Mouse (Mus musculus): ENCODE data around the gene Gpr1. TPM values are rescaled to one million over a fixed set of nuclear protein-coding genes. Genes with fewer than 3 reads are reported as not detected.

The Gpr1 gene
- polyA plus RNA-seq (2014; fragmentation: Illumina TruSeq; extraction: RNeasy Lipid Tissue Mini Kit (QIAGEN cat#74804); ENCODE audit: low read depth, low replicate concordance): not detected

GRCm38 (mm10) chr1:63214271-63214558 lies at the start of gene Gpr1:
Gene Gpr1, minus strand, starts transcription at chr1:63214543.

GRCm38 (mm10) chr1:63176604-63177421 lies 37.5 kb downstream of the Gpr1 start, which contains the start of the genes Eef1b2 and Ndufs1:
Gene Eef1b2, plus strand, starts transcription at chr1:63176825.
Gene Ndufs1, minus strand, starts transcription at chr1:63176833.

Other genes with a start within 250 kb of the Gpr1 start
- 6.1 TPM for gene Ino80d, start 99.9 kb downstream of the Gpr1 start, polyA plus RNA-seq (2014; fragmentation: Illumina TruSeq; extraction: RNeasy Lipid Tissue Mini Kit (QIAGEN cat#74804); ENCODE audit: low read depth, low replicate concordance)
- gene Eef1b2, start 37.7 kb downstream of the Gpr1 start, polyA plus RNA-seq (2014; fragmentation: Illumina TruSeq; extraction: RNeasy Lipid Tissue Mini Kit (QIAGEN cat#74804); ENCODE audit: low read depth, low replicate concordance): 385 TPM
- 180 TPM for gene Ndufs1, start 37.7 kb downstream of the Gpr1 start, polyA plus RNA-seq (2014; fragmentation: Illumina TruSeq; extraction: RNeasy Lipid Tissue Mini Kit (QIAGEN cat#74804); ENCODE audit: low read depth, low replicate concordance)
- gene Zdbf2, start 58.7 kb upstream of the Gpr1 start, polyA plus RNA-seq (2014; fragmentation: Illumina TruSeq; extraction: RNeasy Lipid Tissue Mini Kit (QIAGEN cat#74804); ENCODE audit: low read depth, low replicate concordance): not detected
- gene Adam23, start 231.3 kb upstream of the Gpr1 start, polyA plus RNA-seq (2014; fragmentation: Illumina TruSeq; extraction: RNeasy Lipid Tissue Mini Kit (QIAGEN cat#74804); ENCODE audit: low read depth, low replicate concordance): 7.4 TPM